Mouse (Mus musculus): Measurements from ENCODE around the gene Ankrd2. TPM values are rescaled to one million over a fixed set of nuclear protein-coding genes. Genes with fewer than 3 reads are reported as not detected.
"Not testable (repeated sequence)": the region's sequence is repeated elsewhere in the genome, so short reads cannot be mapped to it uniquely, and the experiment has no call there.

The Ankrd2 gene
- polyA plus RNA-seq, 1 experiment from 2014 or later, result not detected

GRCm38 (mm10) chr19:42078566-42078965, 42.8 kb downstream of the Ankrd2 start:
- Histone ChIP-seq H3K27ac (ENCODE audit: low read length) (no peak overlapping the region), H3K27me3 (ENCODE audit: control insufficient read depth, insufficient read depth, low read length) (no peaks in the 10 kb centered on the region), H3K4me1 (ENCODE audit: control insufficient read depth, insufficient read depth, low read length) (no peaks in the 10 kb centered on the region), H3K4me2 (ENCODE audit: low read depth, low read length) (no peak overlapping the region), H3K9ac (ENCODE audit: low read length) (no peak overlapping the region), H3K9me3 (replicated peaks; ENCODE audit: control insufficient read depth, low read length) (no peaks in the 10 kb centered on the region), H3K36me3 (ENCODE audit: control insufficient read depth, insufficient read depth) (no peaks in the 10 kb centered on the region), H3K4me3 (ENCODE audit: low read length) (no peak overlapping the region)
- ATAC-seq (replicated peaks; ENCODE audit: extremely low read depth, insufficient read depth, low FRiP score), result no peak
- 92% methylated on average over 8 of the region's 8 CpGs for WGBS

- no peak overlapping the region for H3K4me2 ChIP-seq (ENCODE audit: low read depth, low read length)
- H3K27ac ChIP-seq (ENCODE audit: low read length), result no peak overlapping the region
- no peaks in the 10 kb centered on the region for H3K4me1 ChIP-seq (ENCODE audit: control insufficient read depth, insufficient read depth, low read length)
- ATAC-seq (replicated peaks; ENCODE audit: extremely low read depth, insufficient read depth, low FRiP score), result no peak
- 91% methylated on average over 12 of the region's 12 CpGs for WGBS
- H3K36me3 ChIP-seq (ENCODE audit: control insufficient read depth, insufficient read depth), result no peaks in the 10 kb centered on the region
- H3K9ac ChIP-seq (ENCODE audit: low read length), result no peak overlapping the region
- H3K27me3 ChIP-seq (ENCODE audit: control insufficient read depth, insufficient read depth, low read length), result no peaks in the 10 kb centered on the region
- no peak overlapping the region for H3K4me3 ChIP-seq (ENCODE audit: low read length)
- H3K9me3 ChIP-seq (replicated peaks; ENCODE audit: control insufficient read depth, low read length), result no peaks in the 10 kb centered on the region
Observed at GRCm38 (mm10) chr19:42079006-42079405, 43.2 kb downstream of the Ankrd2 start.

GRCm38 (mm10) chr19:42079950-42080349, 44.1 kb downstream of the Ankrd2 start:
- Histone ChIP-seq H3K4me2 (ENCODE audit: low read depth, low read length) (no peak overlapping the region), H3K27me3 (ENCODE audit: control insufficient read depth, insufficient read depth, low read length) (no peaks in the 10 kb centered on the region), H3K9me3 (replicated peaks; ENCODE audit: control insufficient read depth, low read length) (no peaks in the 10 kb centered on the region), H3K9ac (ENCODE audit: low read length) (no peak overlapping the region), H3K4me1 (ENCODE audit: control insufficient read depth, insufficient read depth, low read length) (no peaks in the 10 kb centered on the region), H3K27ac (ENCODE audit: low read length) (no peak overlapping the region), H3K36me3 (ENCODE audit: control insufficient read depth, insufficient read depth) (no peaks in the 10 kb centered on the region), H3K4me3 (ENCODE audit: low read length) (no peak overlapping the region)
- ATAC-seq (replicated peaks; ENCODE audit: extremely low read depth, insufficient read depth, low FRiP score), result no peak
- 62% methylated on average over 5 of the region's 5 CpGs for WGBS

DNA sequence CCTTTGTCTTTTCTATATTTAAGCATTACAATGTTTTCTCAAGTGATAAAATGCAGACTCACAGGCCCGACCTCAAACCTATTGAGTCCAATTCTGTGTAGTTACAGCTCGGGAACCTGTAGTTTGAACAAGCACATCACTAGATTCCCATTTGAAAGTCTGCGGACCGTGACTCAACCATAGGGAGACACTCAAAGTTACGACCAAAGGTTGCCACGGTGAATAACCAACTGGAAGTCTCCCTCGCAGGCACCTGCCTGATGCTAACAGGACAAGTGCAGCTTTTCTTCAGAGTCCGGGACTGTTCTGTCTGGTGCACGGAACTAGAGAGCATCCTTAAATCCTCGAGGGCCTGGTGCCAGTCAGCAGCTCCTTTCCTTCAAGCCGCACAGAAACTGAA, 44.7 kb downstream of the Ankrd2 start:
- Histone ChIP-seq H3K4me3 (ENCODE audit: low read length) (no peak overlapping the region), H3K27ac (ENCODE audit: low read length) (no peak overlapping the region), H3K9ac (ENCODE audit: low read length) (no peak overlapping the region), H3K4me1 (ENCODE audit: control insufficient read depth, insufficient read depth, low read length) (peaks cover under 1% of the 10 kb centered on the region; the same call in 1 of the 2 replicates), H3K4me2 (ENCODE audit: low read depth, low read length) (no peak overlapping the region), H3K27me3 (ENCODE audit: control insufficient read depth, insufficient read depth, low read length) (no peaks in the 10 kb centered on the region), H3K9me3 (replicated peaks; ENCODE audit: control insufficient read depth, low read length) (no peaks in the 10 kb centered on the region), H3K36me3 (ENCODE audit: control insufficient read depth, insufficient read depth) (no peaks in the 10 kb centered on the region)
- 77% methylated on average over 11 of the region's 11 CpGs for WGBS
- ATAC-seq (replicated peaks; ENCODE audit: extremely low read depth, insufficient read depth, low FRiP score), result no peak

GRCm38 (mm10) chr19:42081613-42082012, 45.8 kb downstream of the Ankrd2 start:
- not testable (repeated sequence) for H3K36me3 ChIP-seq (ENCODE audit: control insufficient read depth, insufficient read depth); H3K4me1 ChIP-seq (ENCODE audit: control insufficient read depth, insufficient read depth, low read length); ATAC-seq (replicated peaks; ENCODE audit: extremely low read depth, insufficient read depth, low FRiP score); H3K9ac ChIP-seq (ENCODE audit: low read length); H3K27me3 ChIP-seq (ENCODE audit: control insufficient read depth, insufficient read depth, low read length); H3K4me3 ChIP-seq (ENCODE audit: low read length); H3K27ac ChIP-seq (ENCODE audit: low read length); H3K4me2 ChIP-seq (ENCODE audit: low read depth, low read length); H3K9me3 ChIP-seq (replicated peaks; ENCODE audit: control insufficient read depth, low read length)
- WGBS, result 87% methylated on average over 5 of the region's 5 CpGs

DNA sequence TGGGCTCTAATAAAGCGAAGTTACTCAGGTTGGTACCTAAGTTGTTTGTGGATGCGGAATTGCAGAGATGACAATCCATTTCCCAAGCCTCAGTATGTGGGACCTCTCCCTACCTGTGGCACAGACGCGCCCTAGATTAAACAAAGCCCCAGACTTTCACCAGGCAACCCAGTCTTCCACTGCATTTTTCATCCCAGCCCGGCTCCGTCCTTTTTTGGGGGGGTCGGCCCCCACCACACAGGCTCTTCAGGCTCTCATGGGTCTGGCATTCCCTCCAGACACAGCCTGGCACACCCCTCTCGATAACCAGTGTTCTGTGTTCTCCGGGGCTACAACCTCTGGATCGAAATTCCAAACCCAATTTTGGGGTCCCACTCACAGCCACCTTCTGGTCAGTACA, 49.9 kb downstream of the Ankrd2 start:
- ATAC-seq (replicated peaks; ENCODE audit: extremely low read depth, insufficient read depth, low FRiP score), result no peak
- H3K9ac ChIP-seq (ENCODE audit: low read length), result peak overlapping the region; percentile 72
- H3K4me3 ChIP-seq (ENCODE audit: low read length), result peak overlapping the region; percentile 74
- H3K4me2 ChIP-seq (ENCODE audit: low read depth, low read length), result peak overlapping the region; percentile 93
- H3K36me3 ChIP-seq (ENCODE audit: control insufficient read depth, insufficient read depth), result no peaks in the 10 kb centered on the region
- 12% methylated on average over 10 of the region's 10 CpGs for WGBS
- peaks cover 15% of the 10 kb centered on the region for H3K4me1 ChIP-seq (ENCODE audit: control insufficient read depth, insufficient read depth, low read length)
- H3K27ac ChIP-seq (ENCODE audit: low read length), result no peak overlapping the region
- no peaks in the 10 kb centered on the region for H3K27me3 ChIP-seq (ENCODE audit: control insufficient read depth, insufficient read depth, low read length)
- no peaks in the 10 kb centered on the region for H3K9me3 ChIP-seq (replicated peaks; ENCODE audit: control insufficient read depth, low read length)

DNA sequence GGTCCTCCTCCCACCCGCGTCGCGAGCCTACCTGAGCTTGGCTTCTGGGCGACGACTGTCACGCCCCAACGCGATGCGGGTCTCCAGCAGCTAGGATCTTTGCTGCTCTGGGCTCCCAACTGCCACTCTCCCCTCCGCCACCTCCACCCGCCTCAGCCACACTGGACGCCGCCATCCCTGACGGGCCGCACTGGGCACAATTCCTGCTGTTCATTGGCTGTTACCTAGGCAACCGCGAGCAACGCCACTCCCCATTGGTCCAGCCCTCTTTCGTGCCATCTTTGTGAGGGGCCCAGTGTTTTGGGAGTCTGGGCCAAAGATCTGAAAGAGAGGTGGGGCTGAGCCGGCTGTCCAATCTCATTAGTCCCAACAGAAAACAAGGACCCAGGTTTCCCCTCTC, 50.4 kb downstream of the Ankrd2 start, which contains the start of gene Morn4:
Gene Morn4, minus strand, starts transcription at position 192 of the 400 bp plus-strand sequence.
- Histone ChIP-seq H3K27me3 (ENCODE audit: control insufficient read depth, insufficient read depth, low read length) (no peaks in the 10 kb centered on the region), H3K4me1 (ENCODE audit: control insufficient read depth, insufficient read depth, low read length) (peaks cover 17% of the 10 kb centered on the region), H3K4me2 (ENCODE audit: low read depth, low read length) (peak within 1 kb of the TSS; percentile 93), H3K4me3 (ENCODE audit: low read length) (peak within 1 kb of the TSS; percentile 74), H3K9me3 (replicated peaks; ENCODE audit: control insufficient read depth, low read length) (no peaks in the 10 kb centered on the region), H3K27ac (ENCODE audit: low read length) (no peak within 1 kb of the TSS), H3K36me3 (ENCODE audit: control insufficient read depth, insufficient read depth) (no peaks in the 10 kb centered on the region), H3K9ac (ENCODE audit: low read length) (peak within 1 kb of the TSS; percentile 72)
- WGBS, result 1% methylated on average over 21 of the region's 21 CpGs
- ATAC-seq (replicated peaks; ENCODE audit: extremely low read depth, insufficient read depth, low FRiP score), result peak; percentile 24; the same call in 1 of the 2 replicates

- 18% methylated on average over 14 of the region's 14 CpGs for WGBS
- peak overlapping the region; percentile 74 for H3K9ac ChIP-seq (ENCODE audit: low read length)
Observed at GRCm38 (mm10) chr19:42089103-42089747, 53.4 kb downstream of the Ankrd2 start.

DNA sequence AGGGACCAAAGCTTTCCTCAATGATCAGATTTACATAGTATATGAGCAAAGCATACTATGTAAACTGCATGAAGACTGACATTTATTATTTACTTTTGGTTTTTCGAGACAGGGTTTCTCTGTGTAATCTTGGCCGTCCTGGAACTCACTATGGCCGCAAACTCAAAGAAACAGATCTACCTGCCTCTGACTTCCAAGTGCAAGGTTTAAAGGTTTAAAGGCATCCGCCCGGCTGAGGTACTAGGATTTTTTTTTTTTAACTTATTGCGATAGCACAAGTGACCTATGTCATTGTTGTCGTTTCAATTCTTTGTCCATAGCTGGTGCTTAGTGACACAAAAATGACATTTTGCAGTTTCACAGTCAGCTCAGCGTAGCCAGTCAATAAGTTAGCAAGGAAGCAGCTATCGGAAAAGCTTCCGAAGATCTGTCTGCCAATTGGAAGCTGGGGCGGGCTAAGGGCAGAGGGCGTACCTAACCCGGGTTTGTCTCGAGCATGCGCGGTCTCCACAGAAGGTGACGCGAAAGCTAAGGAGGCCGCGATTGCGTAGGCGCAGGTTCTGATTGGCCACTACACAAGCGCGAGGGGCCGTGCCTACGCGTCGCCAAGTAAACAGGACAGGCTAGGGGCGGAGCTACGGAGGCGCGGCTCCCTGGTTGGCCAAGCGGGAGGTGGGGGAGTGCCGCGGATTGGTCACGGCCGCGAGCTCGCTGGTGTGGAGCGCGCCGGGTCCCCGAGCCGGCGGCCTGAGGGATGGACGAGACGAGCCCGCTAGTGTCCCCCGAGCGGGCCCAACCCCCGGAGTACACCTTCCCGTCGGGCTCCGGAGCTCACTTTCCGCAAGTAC, 54.2 kb downstream of the Ankrd2 start, which contains the start of gene Pi4k2a:
Gene Pi4k2a, plus strand, starts transcription at position 723 of the 848 bp plus-strand sequence.
- H3K4me3 ChIP-seq (ENCODE audit: low read length), result peak within 1 kb of the TSS; percentile 96
- peak; percentile 98 for ATAC-seq (replicated peaks; ENCODE audit: extremely low read depth, insufficient read depth, low FRiP score)
- WGBS, result under 1% methylated on average over 52 of the region's 55 CpGs

More at GRCm38 (mm10) chr19:42089103-42089747, 53.4 kb downstream of the Ankrd2 start:
- Histone ChIP-seq H3K36me3 (ENCODE audit: control insufficient read depth, insufficient read depth) (no peaks in the 10 kb centered on the region), H3K27me3 (ENCODE audit: control insufficient read depth, insufficient read depth, low read length) (no peaks in the 10 kb centered on the region), H3K4me1 (ENCODE audit: control insufficient read depth, insufficient read depth, low read length) (peaks cover 24% of the 10 kb centered on the region), H3K4me3 (ENCODE audit: low read length) (peak overlapping the region; percentile 96), H3K27ac (ENCODE audit: low read length) (peak overlapping the region; percentile 93), H3K9me3 (replicated peaks; ENCODE audit: control insufficient read depth, low read length) (no peaks in the 10 kb centered on the region), H3K4me2 (ENCODE audit: low read depth, low read length) (peak overlapping the region; percentile 87)
- no peak for ATAC-seq (replicated peaks; ENCODE audit: extremely low read depth, insufficient read depth, low FRiP score)

More for the DNA sequence above, 54.2 kb downstream of the Ankrd2 start, which contains the start of gene Pi4k2a:
- no peaks in the 10 kb centered on the region for H3K36me3 ChIP-seq (ENCODE audit: control insufficient read depth, insufficient read depth)
- H3K27ac ChIP-seq (ENCODE audit: low read length), result peak within 1 kb of the TSS; percentile 93
- no peaks in the 10 kb centered on the region for H3K27me3 ChIP-seq (ENCODE audit: control insufficient read depth, insufficient read depth, low read length)
- peak within 1 kb of the TSS; percentile 88 for H3K4me2 ChIP-seq (ENCODE audit: low read depth, low read length)
- H3K4me1 ChIP-seq (ENCODE audit: control insufficient read depth, insufficient read depth, low read length), result peaks cover 24% of the 10 kb centered on the region
- H3K9me3 ChIP-seq (replicated peaks; ENCODE audit: control insufficient read depth, low read length), result no peaks in the 10 kb centered on the region
- peak within 1 kb of the TSS; percentile 90 for H3K9ac ChIP-seq (ENCODE audit: low read length)
